Mouse (Mus musculus) 3T3-L1 (cell line): ENCODE measurements around the gene Atp2a2.
"Not testable (repeated sequence)": the region's sequence is repeated elsewhere in the genome, so short reads cannot be mapped to it uniquely, and the experiment has no call there.

Experiments used
- DNase-seq: peaks from one replicate; pipeline ENCODE4 v3.0.0-alpha.2; 2015; ENCODE audit warnings: low read depth, low spot score

Atp2a2 gene

DNA sequence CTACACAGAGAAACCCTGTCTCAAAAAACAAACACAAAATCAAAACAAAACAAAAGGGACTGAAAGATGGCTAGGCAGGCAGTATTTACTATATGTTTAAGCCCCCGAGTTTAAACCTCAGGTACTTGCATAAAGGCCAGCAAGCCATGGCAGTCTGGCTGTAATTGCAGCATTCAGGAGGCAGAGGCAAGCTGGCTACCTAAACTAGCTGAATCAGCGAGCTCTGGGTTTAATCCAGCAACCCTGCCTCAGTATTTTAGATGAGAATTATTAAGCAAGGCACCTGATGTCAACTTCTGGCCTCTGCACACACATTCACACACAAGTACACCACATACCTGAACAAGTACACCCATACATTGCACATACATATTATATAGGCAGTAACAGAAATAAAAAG is 4.0 kb downstream of the Atp2a2 start:
- DNase-seq = peak; percentile 25

GRCm38 (mm10) chr5:122496990-122497389 is 5.0 kb downstream of the Atp2a2 start:
- DNase-seq = no peak

DNA sequence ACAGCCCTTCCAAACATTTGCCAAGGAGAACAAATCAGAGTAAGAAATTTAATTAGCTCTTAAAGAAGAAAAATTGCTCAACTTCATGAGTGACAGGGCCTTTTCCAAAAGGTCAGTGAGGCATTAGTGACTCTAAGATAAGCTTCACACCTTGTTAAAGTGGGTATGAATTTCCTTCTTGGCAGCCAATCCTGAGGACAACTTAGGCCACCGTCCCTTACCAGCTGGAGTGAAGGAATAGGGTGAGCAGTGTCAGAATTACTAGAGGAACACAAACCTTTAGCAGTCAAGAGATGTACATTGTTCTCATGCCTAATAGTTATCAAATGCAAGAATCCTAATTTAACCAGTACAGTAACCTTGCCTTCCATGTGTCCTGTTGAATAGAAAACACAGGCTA is 7.6 kb downstream of the Atp2a2 start:
- DNase-seq = no peak

GRCm38 (mm10) chr5:122493035-122493434 is 9.0 kb downstream of the Atp2a2 start:
- DNase-seq = no peak

GRCm38 (mm10) chr5:122491385-122491784 is 10.6 kb downstream of the Atp2a2 start:
- no peak for DNase-seq

DNA sequence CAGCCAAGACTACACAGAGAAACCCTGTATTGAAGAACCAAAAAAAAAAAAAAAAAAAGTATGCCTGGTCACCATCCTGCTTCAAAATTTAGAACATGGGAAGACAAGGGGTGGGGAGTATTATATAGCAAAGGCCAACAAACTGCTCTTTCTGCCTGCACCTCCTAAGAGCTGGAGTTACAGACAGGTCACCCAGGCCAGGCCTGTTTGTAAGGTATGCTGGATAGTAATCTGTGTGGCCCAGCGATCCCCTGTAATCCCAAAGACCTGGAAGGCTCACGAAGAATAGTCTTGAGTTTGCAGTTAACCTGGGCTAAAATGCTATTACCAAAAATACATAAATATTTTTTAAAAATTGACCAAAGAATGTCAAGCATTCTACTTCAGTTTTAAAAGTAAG is 11.9 kb downstream of the Atp2a2 start:
- DNase-seq = no peak

DNA sequence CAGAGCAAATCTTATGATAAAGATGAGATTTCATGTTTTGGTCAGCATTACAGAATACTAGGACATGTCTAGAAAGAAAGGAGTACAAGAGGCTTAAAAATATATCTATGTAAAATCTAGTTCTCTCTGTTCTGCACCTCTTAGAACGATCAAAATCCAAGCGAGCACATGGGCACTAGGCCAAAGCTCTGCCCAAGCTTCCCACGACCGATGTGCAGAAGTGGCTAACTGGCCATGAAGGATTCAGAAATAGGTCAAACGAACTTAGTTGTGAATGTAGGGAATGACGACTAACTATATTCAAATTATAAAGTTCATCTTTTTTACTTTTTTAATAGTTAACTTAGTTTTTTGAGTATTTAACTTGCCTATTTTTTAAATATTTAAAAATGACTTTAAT is 14.2 kb downstream of the Atp2a2 start:
- DNase-seq = no peak

GRCm38 (mm10) chr5:122486243-122486642 is 15.8 kb downstream of the Atp2a2 start:
- DNase-seq = not testable (repeated sequence)

- peak; percentile 61 for DNase-seq
Measured at GRCm38 (mm10) chr5:122482733-122483391, 19.2 kb downstream of the Atp2a2 start.

DNA sequence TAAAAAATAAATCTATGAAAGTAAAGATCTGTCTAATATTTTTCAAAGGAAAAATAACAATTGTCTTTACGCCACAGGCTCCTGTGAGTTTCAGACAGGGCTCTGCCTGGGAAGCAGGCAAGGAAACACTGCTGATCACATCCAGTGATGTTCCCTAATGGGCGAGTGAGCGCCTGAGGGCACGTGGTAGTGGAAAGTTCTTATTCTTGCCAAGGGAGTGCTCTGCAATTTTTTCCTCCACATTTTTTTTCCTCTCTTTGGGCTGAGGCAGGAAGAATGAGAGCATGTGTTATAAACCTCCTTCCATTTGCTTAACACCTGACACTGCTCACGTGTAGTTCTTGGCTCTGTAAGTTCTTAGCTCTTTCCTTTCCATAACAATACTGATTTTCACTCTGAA is 20.2 kb downstream of the Atp2a2 start:
- peak; percentile 71 for DNase-seq

GRCm38 (mm10) chr5:122479131-122479530 is 22.9 kb downstream of the Atp2a2 start:
- no peak for DNase-seq

DNA sequence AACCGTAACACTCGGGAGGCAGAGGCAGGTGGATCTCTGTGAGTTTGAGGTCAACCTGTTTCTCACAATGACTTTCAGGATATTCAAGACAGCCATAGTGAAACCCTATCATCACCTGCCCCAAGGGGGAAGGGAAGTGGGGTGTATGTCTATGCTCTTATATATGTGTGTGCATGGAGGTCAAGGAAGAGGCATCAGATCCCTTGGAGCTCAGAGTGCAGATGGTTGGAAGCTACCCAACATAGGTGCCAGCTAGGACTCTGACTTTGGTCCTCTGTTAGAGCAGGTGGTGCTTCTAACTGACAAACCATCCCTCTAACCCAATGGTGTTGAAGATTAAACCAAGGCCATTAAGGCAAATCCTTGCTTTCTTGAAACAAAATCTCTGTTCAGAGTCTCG is 24.5 kb downstream of the Atp2a2 start:
- DNase-seq = no peak

- no peak for DNase-seq
Measured at GRCm38 (mm10) chr5:122476078-122476477, 25.9 kb downstream of the Atp2a2 start.

GRCm38 (mm10) chr5:122474643-122475363 is 27.2 kb downstream of the Atp2a2 start:
- no peak for DNase-seq

- DNase-seq = no peak
Measured at GRCm38 (mm10) chr5:122471658-122472057, 30.4 kb downstream of the Atp2a2 start.

GRCm38 (mm10) chr5:122461431-122461830 is 40.6 kb downstream of the Atp2a2 start:
- DNase-seq = no peak

DNA sequence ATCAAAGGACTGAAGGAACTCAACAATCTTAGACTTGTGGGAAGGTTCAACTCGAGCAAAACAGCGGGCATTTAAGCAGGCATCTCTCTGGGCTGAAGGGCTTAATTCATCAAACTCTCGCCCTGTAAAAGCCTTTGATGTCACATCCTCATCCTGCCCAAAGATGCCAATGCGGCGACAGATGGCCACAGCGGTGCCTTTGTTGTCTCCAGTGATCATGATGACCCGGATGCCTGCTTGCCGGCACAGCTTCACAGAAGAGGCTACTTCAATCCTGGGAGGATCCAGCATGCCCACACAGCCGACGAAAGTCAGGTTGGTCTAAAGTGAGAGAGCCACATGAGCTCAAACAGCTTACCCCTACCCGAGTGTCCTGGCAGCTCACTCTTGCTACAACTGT is 41.4 kb downstream of the Atp2a2 start:
- DNase-seq = no peak

DNA sequence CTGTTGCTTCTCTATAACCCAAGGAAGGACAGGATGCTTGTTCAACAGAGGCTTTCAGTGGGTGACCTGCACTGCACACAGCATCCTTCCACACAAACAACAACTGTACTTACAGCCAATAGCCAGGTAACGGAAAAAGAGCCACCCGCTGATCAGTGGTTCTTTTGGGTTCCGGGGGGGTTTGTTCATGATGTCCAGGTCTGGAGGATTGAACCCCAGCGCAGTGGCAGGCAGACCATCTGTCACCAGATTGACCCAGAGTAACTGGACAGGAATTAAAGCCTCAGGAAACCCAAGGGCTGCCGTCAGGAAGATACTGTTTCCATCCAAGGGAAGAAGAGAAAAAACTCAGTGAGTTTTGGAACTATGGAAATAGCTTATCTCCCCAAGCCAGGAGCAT is 42.7 kb downstream of the Atp2a2 start:
- DNase-seq = no peak

DNA sequence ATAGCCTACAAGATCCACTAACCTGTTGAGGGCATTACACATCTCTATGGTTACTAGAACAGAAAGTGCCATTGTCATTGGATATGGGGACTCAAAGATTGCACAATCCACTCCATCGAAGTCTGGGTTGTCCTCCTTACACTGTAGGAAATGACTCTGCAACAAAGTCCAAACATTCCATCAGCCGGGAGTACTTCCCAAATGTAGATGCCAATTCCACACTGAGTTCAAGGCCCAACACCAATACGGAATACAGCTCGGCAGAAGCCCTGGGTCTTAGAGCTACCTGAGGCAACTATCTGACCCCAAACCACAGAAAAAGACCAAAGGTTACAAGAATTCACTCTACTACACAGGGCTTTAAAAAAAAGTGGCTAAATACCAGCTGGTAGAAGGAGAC is 44.0 kb downstream of the Atp2a2 start:
- no peak for DNase-seq

GRCm38 (mm10) chr5:122457054-122457453 is 45.0 kb downstream of the Atp2a2 start:
- not testable (repeated sequence) for DNase-seq

- DNase-seq = no peak
Measured at GRCm38 (mm10) chr5:122455584-122455983, 46.4 kb downstream of the Atp2a2 start.

GRCm38 (mm10) chr5:122454883-122455282 is 47.1 kb downstream of the Atp2a2 start:
- no peak for DNase-seq

DNA sequence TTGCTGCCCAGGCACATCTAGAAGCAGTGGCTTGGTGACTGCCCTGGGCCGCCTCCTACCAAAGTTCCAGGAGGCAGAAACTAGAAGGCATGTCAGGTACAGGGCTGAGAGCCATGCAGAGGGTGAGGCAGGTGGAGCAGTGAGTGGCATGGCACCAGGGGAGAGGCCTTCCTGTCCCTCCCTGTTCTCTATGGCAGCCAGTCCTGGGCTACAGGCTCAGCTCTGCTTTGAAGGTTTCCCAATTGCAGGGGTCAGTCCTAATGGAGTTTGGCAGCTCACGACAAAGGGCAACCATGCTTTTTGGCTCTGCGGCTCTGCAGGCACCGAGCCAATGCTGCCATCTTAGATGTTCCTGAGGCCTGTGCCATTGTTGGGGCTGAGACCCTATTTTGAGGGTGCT is 47.6 kb downstream of the Atp2a2 start:
- no peak for DNase-seq
